10 mouse cellular contexts compared by ENCODE assay signal in genomic region chr2:72855276-72855970, GRCm38 (mm10).
DNase-seq lines count a peak whose midpoint lies in the region; ATAC-seq lines count a peak whose summit lies in the region.
"Had no signal": no experiment of that assay in that cellular context is flagged by ENCODE, and none has a peak within 500 bp of the region (broad histone marks: within the 10 kb centered on the region; RNA-seq: fewer than 3 reads in every experiment).

No protein-coding gene starts in this region.

- peak; percentile 66 for ATAC-seq in inflammation-experienced regulatory T-cells, adult 6 months
- ATAC-seq: forebrain, embryonic 16.5 days had no signal

- intact Hi-C loops in left cerebral cortex, postnatal 25 days (cut with DNase I), result no loop called here

- DNase-seq in left cerebral cortex, postnatal 25 days (ENCODE audit: low spot score in 2 of 2), result peak; percentile 31 to 35
- no peak for DNase-seq in left cerebral cortex, adult 11 months (ENCODE audit: low spot score)
- DNase-seq in CD4-positive helper T cell, adult 2 months (ENCODE audit: low read depth, low spot score), result peak; percentile 81
- peak; percentile 59 to 60 for DNase-seq in CD8-positive naive resting alpha-beta T cell, adult 2 months (ENCODE audit: low read depth in 2 of 2, low spot score in 2 of 2)
- DNase-seq in embryo, embryonic 11 days, result no peak
- no peak for DNase-seq in natural killer cell, adult 2 months (ENCODE audit: low spot score in 2 of 2)
- DNase-seq in heart, adult 9 months (ENCODE audit: low spot score in 2 of 2), result no peak
- DNase-seq: kidney, postnatal 36 days had no signal

Comparison
In these comparisons a context has a peak if more than half of its experiments do, and no peak if none do; other contexts are left out.
1. DNase-seq: peak in left cerebral cortex, postnatal 25 days (2 of 2), CD4-positive helper T cell, adult 2 months (single experiment) and CD8-positive naive resting alpha-beta T cell, adult 2 months (2 of 2); none in left cerebral cortex, adult 11 months (single experiment), embryo, embryonic 11 days (single experiment), natural killer cell, adult 2 months (0 of 2) and heart, adult 9 months (0 of 2).